Mouse (Mus musculus) kidney, adult 2 months (tissue): ENCODE results near the gene Rmdn3. TPM values are rescaled to one million over a fixed set of nuclear protein-coding genes. Genes with fewer than 3 reads are reported as not detected.

Source experiments
- DNase-seq: peaks from one replicate; pipeline ENCODE4 v3.0.0; 2021
- H3K27ac ChIP-seq: fragments of 200-500 bp; 2 replicates; pipeline ENCODE4 v1.5.1; 2012; ENCODE audit warnings: low read depth, low read length, control low read depth, inconsistent platforms; ENCODE audit not compliant: insufficient read depth
- H3K27me3 ChIP-seq: fragments of 200-500 bp; replicated peaks from 2 replicates; pipeline ENCODE4 v1.6.1; 2012; ENCODE audit warnings: mild to moderate bottlenecking, moderate library complexity, low read length, inconsistent platforms; ENCODE audit not compliant: control insufficient read depth, insufficient read depth
- H3K36me3 ChIP-seq: fragments of 200-500 bp; 2 replicates; pipeline ENCODE4 v1.6.1; 2012; ENCODE audit warnings: mild to moderate bottlenecking, moderate library complexity, low read length, inconsistent platforms; ENCODE audit not compliant: control insufficient read depth, insufficient read depth
- H3K4me1 ChIP-seq: fragments of 200-500 bp; 2 replicates; pipeline ENCODE4 v1.6.1; 2011; ENCODE audit warnings: low read length; ENCODE audit not compliant: control insufficient read depth, insufficient read depth
- H3K4me3 ChIP-seq: fragments of 200-500 bp; 2 replicates; pipeline ENCODE4 v1.5.1; 2011; ENCODE audit warnings: mild to moderate bottlenecking, low read depth, low read length, control low read depth; ENCODE audit not compliant: insufficient read depth
- CTCF ChIP-seq: fragments of 200-500 bp; conservative IDR thresholded peaks from 2 replicates; pipeline ENCODE4 v1.5.1; 2011; ENCODE audit warnings: low read depth, mild to moderate bottlenecking, control low read depth, low read length, moderate library complexity, mixed read lengths; ENCODE audit not compliant: insufficient read depth, insufficient read length
- POLR2A ChIP-seq: fragments of 200-500 bp; IDR thresholded peaks from one replicate; pipeline ENCODE4 v1.6.1; 2011; ENCODE audit warnings: low read depth, low read length, control low read depth
- WGBS: fragments of 180-500 bp; shearing (Covaris S2); methylation state at CpG from one replicate; pipeline ENCODE4 v1.1.7; 2018; 5-methylcytosine and 5-hydroxymethylcytosine counted together
- polyA plus RNA-seq: library from polyadenylated mRNA; depleted of rRNA; stranded (reverse); fragments of >200 nt; gene quantifications from 2 replicates; pipeline ENCODE4 v1.2.3, GENCODE M21; 2012

The Rmdn3 gene
- polyA plus RNA-seq, 1 experiment = 25.9 TPM

DNA sequence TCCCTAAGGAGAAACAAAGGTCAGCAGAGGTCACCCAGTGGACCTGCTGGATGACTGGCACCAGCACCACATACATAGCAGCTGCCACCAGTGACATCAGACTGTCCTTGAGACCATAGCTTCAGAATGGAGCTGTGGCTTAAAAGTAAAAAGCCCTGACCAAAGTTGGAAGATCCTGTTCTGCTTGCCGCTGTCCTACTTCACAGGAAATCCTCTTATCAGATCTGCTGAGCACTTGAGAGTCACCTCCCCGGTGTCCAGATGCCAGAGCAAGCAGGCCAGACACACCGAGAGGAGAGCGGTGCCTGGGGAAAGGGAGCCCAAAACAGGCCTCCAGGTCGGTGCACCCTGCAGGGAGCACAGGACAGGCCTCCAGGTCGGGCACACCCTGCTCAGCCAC lies 4.6 kb downstream of the Rmdn3 start:
- 76% methylated on average over 6 of the region's 6 CpGs for WGBS

DNA sequence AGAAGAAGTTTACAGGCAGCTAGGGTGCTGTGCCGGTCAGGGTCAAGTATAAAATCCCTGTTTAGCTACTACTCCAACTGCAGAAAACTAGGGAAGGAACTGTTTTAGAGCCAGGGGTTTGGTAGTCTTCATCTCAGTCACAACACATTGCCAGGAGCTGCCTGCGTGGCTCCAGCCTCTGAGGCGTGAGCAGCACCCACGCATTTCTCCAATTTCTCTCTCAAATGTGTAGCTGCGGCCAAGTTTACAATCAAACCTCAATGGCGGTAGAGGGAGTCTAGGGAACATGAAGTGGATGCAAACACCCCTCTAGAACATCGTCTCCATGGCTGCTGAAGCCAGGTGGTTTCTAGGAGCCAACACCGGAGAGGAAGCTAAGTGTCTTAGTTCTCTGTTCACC lies 9.1 kb downstream of the Rmdn3 start:
- DNase-seq = no peak
- no peak overlapping the region for H3K4me3 ChIP-seq
- H3K4me1 ChIP-seq = no peaks in the 10 kb centered on the region
- no peaks in the 10 kb centered on the region for H3K27me3 ChIP-seq
- 77% methylated on average over 8 of the region's 8 CpGs for WGBS
- TF ChIP-seq CTCF = no peak
- no peak for TF ChIP-seq POLR2A
- no peak overlapping the region for H3K27ac ChIP-seq
- peaks cover 10% of the 10 kb centered on the region for H3K36me3 ChIP-seq

More for the DNA sequence above, 4.6 kb downstream of the Rmdn3 start:
- TF ChIP-seq POLR2A = no peak
- TF ChIP-seq CTCF = no peak
- Histone ChIP-seq H3K4me1 (peaks cover 6% of the 10 kb centered on the region), H3K27me3 (no peaks in the 10 kb centered on the region), H3K36me3 (peaks cover 4% of the 10 kb centered on the region; the same call in 1 of the 2 replicates), H3K4me3 (no peak overlapping the region), H3K27ac (no peak overlapping the region)
- DNase-seq = no peak

DNA sequence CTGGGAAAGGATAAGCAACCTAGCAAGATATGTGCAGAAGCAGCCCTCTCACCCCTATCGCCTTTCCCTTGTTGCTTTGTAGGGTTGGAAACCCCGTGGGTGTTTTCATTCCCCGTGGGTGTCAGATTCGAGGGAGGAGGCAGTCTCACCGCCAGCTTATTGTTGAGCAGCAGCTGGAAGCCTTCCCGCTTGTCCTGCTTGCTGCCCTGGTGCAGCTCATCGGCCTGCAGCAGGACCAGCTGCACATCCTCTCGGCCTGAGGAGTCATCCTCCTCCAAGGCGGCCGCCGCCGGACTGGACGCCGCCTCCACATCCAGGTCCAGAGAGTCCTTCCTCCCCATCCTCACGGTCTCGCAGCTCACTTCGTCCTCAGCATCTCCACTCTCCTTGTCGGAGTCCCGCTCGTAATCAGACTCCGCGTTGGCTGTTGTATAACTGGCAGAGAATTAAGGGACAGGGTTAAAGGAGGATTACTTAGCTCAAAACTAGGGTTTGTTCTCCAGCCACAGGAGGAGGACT lies 9.6 kb downstream of the Rmdn3 start:
- 72% methylated on average over 22 of the region's 22 CpGs for WGBS
- Histone ChIP-seq H3K27ac (no peak overlapping the region), H3K4me1 (no peaks in the 10 kb centered on the region), H3K4me3 (no peak overlapping the region), H3K36me3 (peaks cover 10% of the 10 kb centered on the region), H3K27me3 (no peaks in the 10 kb centered on the region)
- TF ChIP-seq CTCF (no peak), POLR2A (no peak)
- no peak for DNase-seq

DNA sequence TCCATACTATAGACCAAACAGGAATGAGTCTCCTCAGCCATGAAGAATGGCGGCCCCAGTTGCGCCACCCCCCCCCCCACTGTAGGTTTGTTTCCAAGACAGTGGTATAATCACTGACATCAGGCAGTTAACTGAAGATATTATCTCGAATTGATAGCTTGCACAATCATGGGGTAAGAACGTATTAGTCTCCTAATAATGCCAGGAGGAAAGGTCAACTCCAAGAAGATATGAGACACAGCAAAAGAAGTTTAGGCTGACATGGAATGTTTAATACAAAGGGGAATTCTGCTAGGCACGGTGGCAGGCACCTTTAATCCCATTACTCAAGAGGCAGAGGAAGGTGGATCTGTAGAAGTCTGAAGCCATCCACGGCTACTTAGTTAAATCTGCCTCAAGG lies 10.4 kb downstream of the Rmdn3 start:
- no peak for DNase-seq

DNA sequence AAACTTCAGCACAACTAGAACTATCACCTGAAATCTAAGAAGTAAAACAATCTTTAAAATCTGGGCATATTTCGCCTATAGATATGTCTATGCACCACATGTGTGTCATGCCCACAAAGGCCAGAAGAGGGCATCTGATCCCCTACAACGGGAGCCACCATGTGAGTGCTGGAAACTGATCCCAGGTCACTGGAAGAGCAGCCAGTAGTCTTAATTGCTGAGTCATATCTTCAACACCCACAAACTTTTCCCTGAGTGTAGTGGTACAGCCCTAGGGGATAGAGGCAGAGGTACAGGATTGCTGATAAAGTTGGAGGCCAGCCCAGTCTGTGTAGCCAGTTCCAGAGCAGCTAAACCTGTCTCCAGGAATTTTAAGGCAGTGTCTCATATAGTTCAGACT lies 11.6 kb downstream of the Rmdn3 start:
- Histone ChIP-seq H3K4me3 (no peak overlapping the region), H3K27me3 (no peaks in the 10 kb centered on the region), H3K36me3 (peaks cover 8% of the 10 kb centered on the region), H3K27ac (no peak overlapping the region), H3K4me1 (no peaks in the 10 kb centered on the region)
- DNase-seq = peak; percentile 9
- TF ChIP-seq POLR2A = no peak
- TF ChIP-seq CTCF = peak; percentile 42
- 91% methylated on average over 2 of the region's 2 CpGs for WGBS

More for the DNA sequence above, 10.4 kb downstream of the Rmdn3 start:
- TF ChIP-seq POLR2A (no peak), CTCF (no peak)
- WGBS = 81% methylated on average over 6 of the region's 6 CpGs
- H3K4me1 ChIP-seq = no peaks in the 10 kb centered on the region
- H3K4me3 ChIP-seq = no peak overlapping the region
- no peaks in the 10 kb centered on the region for H3K27me3 ChIP-seq
- no peak overlapping the region for H3K27ac ChIP-seq
- peaks cover 10% of the 10 kb centered on the region for H3K36me3 ChIP-seq

DNA sequence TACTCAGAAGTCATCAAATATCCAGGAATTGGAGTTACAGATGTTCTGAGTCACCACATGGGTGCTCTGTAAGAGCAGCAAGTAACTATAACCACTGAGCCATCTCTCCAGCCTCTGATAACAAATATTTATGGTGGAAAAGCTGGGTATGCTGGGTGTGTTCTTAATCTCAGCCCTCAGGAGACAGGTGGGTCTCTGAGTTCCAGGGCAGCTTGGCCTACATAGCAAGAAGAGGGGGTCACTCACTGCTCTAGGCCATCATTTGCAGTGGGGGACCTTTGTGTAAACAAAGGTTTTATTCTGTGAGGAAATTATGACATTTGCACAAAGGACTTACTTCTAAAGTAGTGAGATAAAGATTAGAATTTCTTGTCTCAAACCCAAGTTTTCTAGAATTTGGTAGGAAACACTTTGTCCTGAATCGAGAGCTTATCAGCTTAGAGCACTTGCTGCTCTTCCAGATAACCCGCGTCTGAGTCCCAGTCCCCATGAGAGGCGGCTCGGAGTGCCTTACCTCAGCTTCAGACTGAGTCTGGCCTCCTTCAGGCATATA lies 20.4 kb downstream of the Rmdn3 start:
- Histone ChIP-seq H3K27me3 (no peaks in the 10 kb centered on the region), H3K36me3 (peaks cover 8% of the 10 kb centered on the region), H3K27ac (no peak overlapping the region), H3K4me1 (no peaks in the 10 kb centered on the region), H3K4me3 (no peak overlapping the region)
- 90% methylated on average over 5 of the region's 5 CpGs for WGBS
- TF ChIP-seq POLR2A = no peak
- TF ChIP-seq CTCF = no peak
- DNase-seq = no peak

DNA sequence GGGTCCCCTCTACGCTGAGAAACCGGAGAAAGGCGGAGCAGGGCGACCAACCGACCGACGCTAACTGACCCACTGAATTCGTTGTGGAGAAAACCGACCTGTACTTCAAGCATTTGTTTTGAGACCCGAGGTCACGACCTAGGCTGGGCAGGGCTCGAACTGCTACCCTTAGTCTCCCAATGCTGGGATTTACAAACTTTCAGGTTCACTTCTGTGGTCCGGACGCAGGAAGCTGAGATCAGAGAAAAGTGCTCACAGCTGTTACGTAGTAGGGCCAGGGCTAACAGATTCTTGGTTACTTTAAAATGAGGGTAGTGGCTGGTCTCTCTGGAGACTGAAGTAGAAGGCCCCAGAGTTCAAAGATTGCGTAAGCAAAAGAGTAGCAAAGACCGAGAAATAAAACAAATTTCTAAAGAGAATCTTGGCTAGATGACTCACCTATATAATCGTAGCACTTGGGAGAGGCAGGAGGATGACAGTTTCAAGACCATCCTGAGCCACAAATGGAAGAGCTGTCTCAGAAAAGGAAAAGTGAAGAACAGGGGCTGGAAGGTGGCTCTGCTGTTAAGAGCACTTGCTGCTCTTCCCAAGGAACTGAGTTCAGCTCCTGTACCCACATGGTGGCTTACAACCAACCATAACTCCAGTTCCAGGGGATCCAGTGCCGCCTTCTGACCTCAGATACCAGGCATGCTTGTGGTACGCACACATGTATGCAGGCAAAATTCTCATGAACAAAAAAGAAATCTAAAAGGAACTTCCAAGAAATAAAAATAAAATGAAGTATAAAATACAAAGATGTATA lies 43.5 kb downstream of the Rmdn3 start:
- DNase-seq = no peak
- H3K27ac ChIP-seq = no peak overlapping the region

More for the DNA sequence above, 43.5 kb downstream of the Rmdn3 start:
- no peaks in the 10 kb centered on the region for H3K4me1 ChIP-seq
- peak overlapping the region; percentile 68 for H3K4me3 ChIP-seq
- 11% methylated on average over 20 of the region's 20 CpGs for WGBS
- H3K36me3 ChIP-seq = no peaks in the 10 kb centered on the region
- no peaks in the 10 kb centered on the region for H3K27me3 ChIP-seq
- TF ChIP-seq CTCF (no peak), POLR2A (no peak)
